Mouse (Mus musculus): Measurements from ENCODE around the gene Rpap3.

Gene Rpap3

DNA sequence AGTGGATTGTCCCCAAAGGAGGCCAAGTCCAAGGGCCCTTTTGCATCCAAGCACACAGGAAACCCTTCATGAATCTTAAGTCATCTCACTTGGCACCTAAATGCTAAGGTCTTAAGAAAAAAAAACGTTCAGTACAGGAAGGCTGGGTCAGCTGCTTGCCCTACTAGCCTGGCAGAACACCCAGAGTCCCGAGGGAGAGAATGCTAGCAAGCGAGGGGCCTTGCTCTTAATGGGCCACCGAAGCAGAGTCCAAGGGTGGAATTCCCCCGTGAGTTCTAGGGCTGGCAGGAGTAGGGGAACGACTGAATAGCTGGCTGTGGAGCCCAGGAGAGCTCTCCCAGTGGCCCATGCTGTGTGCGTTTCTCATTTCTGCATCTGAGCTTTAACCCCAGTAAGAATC lies 23.2 kb upstream of the Rpap3 start:
- DNase-seq, result peak; percentile 96

- peak; percentile 96 for DNase-seq
These were observed 22.8 kb upstream of the Rpap3 start for GRCm38 (mm10) chr15:97728394-97728793.

- DNase-seq, result peak; percentile 92
These were observed 21.9 kb upstream of the Rpap3 start for GRCm38 (mm10) chr15:97727520-97727919.

DNA sequence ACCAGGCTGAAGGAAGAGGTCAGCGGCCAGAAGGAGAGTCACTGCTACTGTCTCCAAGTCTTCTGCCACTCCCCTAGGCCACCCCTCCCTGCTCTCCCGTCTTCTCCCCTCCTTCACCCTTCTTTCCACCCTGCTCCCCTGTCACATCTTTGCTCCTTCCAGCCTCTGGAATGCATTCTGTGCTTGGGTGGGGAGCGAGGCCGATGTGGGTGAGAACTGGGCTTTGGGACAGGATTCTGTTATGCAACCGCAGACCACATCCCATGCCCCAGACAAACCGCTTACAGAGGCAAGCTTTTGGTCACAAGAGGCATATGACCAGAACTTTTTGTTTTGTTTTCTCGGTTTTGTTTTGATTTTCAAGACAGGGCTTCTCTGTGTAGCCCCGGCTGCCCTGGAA lies 21.4 kb upstream of the Rpap3 start:
- DNase-seq, result peak; percentile 97

DNA sequence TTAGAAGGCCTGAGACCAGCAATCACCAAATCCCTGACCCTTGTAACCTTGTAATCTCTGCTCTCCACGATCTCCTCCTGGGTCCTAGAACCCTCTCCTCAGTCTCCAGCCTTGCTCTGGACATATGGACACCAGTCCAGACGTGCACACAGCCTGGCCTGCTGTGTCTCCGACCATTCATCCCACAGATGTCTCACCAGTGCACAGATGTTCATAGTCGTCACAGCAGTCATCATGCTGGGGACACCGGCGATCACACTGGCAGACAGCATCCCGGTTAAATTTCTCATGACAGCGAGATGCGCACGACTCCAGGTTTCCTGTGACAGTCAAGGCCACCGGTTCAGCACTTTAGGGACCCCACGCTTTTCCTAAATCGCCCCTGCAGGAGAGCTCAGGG lies 20.7 kb upstream of the Rpap3 start:
- no peak for DNase-seq

- DNase-seq, result no peak
These were observed 19.7 kb upstream of the Rpap3 start for GRCm38 (mm10) chr15:97725198-97725785.

DNA sequence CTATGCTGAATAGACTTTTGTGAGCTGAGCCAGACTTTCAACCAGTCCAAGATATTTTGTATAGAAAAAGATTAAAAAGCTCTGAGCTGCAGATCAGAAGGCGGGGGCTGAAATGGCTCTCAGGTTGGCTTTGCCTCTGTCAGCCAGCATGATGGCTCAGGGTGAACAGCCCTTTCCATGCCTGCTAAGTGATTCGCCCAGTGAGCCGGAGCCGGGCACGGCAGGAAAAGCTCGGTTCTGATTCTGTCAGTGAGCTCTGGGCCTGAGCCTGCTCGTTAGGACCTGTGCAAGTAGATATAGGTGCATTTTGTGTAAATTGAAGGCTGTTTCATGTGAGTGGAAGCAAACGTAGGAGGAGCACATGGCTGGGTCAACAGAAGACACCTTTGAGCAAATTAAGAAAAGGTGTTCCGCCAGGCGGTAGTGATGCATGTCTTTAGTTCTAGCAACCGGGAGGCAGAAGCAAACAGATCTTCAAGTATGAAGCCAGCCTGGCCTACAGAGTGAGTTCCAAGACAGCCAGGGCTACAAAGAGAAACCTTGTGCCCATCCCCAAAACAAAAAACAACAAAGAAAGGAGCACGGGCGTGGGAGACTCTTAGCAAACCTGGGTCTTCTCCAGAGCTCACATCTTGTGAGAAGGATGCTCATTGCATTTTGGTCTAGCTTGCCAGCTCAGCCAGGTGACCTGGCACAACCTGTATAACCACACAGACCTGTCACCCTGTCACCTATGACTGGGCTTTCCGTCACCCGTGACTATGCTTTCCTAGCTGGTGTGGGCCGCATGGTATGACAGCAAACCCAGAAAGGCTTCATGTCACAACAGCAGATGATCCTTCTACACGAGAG lies 18.9 kb upstream of the Rpap3 start:
- no peak for DNase-seq

- DNase-seq, result no peak
These were observed 18.1 kb upstream of the Rpap3 start for GRCm38 (mm10) chr15:97723536-97724345.

DNA sequence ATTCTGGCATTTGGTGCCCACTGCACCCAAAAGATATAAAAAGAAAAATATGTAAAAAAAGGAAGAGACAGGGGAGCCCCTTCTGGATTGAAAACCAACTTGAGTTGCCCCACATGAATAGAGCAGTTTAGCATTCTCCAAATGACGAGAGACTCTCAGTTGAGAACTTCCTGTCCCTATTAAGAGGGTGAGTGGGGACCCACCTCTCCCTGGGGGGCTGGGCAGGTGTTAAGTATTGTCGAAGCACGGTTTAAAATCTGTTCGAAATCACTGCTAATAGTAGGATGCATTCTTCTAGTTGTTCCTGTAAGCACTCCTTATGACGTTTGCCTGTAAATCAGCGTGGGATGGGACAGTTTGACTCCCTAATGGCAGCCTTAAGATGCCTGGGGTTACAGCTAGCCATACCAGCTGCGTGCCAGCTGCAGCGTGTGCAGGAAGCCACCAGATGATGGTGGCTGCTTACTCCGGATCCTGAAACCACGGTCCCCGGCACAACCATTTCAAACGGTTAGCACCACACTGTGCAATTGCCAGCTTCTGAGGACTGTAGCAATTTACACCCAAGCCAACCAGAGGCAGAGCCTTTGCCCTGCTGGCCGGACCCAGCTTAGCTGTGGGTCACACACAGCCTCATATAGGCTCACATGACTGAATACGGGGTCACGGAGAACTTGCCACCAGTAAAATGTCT lies 15.5 kb upstream of the Rpap3 start:
- DNase-seq, result no peak

DNA sequence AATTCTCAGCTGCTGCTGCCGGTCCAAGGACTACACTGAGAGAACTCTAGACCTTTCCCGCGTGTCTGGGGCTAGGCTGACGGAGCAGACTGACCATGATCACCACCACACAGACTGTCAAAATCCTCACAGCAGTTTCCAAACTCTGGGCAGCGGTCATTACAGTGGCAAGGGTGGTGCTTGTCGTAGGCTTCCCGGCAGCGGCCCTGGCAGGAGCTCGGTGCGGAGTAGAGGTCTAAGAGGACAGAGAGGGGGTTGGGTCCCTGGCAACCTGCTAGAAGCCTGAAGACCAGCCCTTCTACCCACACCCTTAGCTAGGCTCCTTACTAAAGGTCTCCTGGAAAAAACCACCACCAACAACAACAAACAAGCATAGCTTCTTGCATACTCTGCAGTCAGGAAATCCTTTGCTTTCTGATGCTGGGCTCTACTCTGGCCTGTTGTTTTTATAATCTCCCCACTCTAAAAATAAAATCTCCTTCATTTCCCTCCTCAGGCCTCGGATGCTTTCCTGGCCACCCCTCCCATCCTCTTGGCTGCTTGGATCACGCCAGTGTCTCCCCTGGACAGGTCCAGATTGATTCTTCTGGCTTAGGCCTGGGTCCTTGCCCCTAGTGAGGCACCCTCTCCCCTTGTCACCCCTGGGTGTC lies 14.5 kb upstream of the Rpap3 start:
- peak; percentile 97 for DNase-seq

GRCm38 (mm10) chr15:97719494-97719893 lies 13.9 kb upstream of the Rpap3 start:
- peak; percentile 94 for DNase-seq

DNA sequence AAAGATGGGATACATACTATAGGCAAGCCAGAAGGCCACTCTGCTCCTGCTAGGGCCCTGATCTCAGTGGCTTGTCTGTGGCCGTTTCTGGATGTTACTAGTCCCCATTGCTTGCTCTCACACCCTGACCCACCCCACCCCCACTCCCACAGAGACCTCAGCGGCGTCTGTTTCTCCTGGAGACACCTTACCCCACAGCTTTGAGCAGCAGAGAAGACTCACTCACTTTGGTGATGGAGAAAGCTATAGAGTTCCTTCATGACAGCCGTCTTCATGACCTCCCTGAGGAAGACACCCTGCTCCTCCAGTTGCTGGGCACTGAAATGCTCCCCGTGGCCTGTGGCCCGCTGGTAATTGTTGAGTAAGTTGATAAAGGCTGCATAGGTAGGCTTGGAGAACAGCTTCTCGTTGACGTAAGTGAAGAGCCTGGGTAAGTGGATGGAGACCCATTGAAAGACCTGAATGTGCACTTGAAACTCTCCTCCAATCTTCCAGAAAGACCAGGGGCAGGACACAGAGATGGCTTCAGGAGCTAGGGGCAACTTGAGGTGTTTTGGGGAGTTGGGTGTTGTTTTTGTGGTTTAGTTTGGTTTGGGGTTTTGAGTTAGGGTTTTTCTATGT lies 13.0 kb upstream of the Rpap3 start:
- DNase-seq, result no peak

- peak; percentile 94 for DNase-seq
These were observed 12.4 kb upstream of the Rpap3 start for GRCm38 (mm10) chr15:97717861-97718534.

- no peak for DNase-seq
These were observed 11.2 kb upstream of the Rpap3 start for GRCm38 (mm10) chr15:97716782-97717181.

DNA sequence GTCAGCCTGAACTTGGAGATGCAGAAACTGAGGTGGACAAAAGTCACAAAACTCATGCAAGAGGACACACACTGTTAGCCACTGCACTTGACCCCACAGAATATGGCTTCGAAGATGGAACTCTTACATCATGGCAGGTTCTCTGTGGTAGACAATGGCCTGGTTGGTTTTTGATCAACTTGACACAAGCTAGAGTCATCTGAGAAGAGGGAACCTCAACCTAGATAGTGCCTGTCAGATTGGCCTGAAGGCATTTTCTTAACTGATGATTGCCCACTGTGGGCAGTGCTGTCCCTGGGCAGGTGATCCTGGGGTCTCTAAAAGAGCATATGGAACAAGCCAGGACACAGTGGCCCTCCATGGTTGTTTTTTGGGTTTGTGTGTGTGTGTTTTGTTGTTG lies 10.1 kb upstream of the Rpap3 start:
- no peak for DNase-seq

DNA sequence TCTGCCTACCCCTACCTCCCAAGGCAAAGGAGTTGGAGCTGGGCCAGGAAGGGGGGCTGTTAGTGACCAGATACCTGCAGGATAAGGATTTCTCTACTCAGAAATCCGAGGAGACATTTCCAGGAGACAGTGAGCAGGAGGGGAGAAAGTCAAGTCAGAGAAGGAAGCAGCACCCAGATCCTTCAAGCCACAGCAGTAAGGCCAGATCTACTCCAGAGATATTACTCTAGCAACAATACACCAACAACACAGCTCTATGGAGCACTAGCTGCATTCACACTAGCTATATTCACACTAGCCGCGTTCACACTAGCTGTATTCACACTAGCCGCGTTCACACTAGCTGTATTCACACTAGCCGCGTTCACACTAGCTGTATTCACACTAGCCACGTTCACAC lies 9.5 kb upstream of the Rpap3 start:
- DNase-seq, result no peak

GRCm38 (mm10) chr15:97712546-97712945 lies 6.9 kb upstream of the Rpap3 start:
- peak; percentile 86 for DNase-seq

GRCm38 (mm10) chr15:97710906-97711305 lies 5.3 kb upstream of the Rpap3 start:
- DNase-seq, result no peak

- DNase-seq, result peak; percentile 76
These were observed 9.0 kb downstream of the Rpap3 start for GRCm38 (mm10) chr15:97696616-97697015.

- peak; percentile 75 for DNase-seq
These were observed 12.2 kb downstream of the Rpap3 start for GRCm38 (mm10) chr15:97693411-97693810.

DNA sequence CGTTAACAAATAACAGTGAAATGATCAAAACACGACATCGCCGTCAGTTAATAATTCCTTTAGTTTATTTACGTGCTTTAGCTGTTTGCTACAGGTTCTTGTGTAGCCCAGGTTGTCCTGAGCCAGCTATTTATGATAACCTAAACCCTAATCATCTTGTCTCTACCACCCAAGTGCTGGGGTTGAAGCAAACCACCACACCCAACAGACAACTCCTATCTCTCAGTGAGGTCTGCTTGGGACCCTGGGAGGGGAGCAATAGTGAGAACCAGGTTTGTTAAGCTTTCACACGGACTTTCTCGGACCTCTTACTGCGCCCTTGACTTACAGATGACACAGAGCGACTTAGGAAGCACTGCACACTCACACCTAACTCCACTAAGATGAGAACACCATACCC lies 21.5 kb downstream of the Rpap3 start:
- DNase-seq, result no peak

Data from heart, adult 11 months (tissue).